Mouse (Mus musculus) left cerebral cortex, postnatal 4 days (tissue): ENCODE results near the gene Ahr. TPM values are rescaled to one million over a fixed set of nuclear protein-coding genes. Genes with fewer than 3 reads are reported as not detected.

Experiments used
- DNase-seq: peaks from one replicate; pipeline ENCODE4 v3.0.0-alpha.2; 2022
- intact Hi-C: fragments of 180-260 bp; cut with DNase I; formaldehyde crosslinking; loops from one replicate; pipeline ENCODE4 v1.15.1; 2025
- total RNA-seq, 2 experiments: library from RNA; stranded (reverse); gene quantifications; 2 replicates each; pipeline ENCODE4 v1.2.3; 2021

Ahr gene
- total RNA-seq, 2 experiments from 2014 or later: 8.8 to 11.5 TPM

- intact Hi-C loops: no loop called here
- no peak for DNase-seq
Measured at GRCm38 (mm10) chr12:35504081-35504480, 30.8 kb downstream of the Ahr start.

- intact Hi-C loops: no loop called here
- DNase-seq: no peak
Measured at GRCm38 (mm10) chr12:35503586-35503985, 31.3 kb downstream of the Ahr start.

- intact Hi-C loops: no loop called here
- no peak for DNase-seq
Measured at GRCm38 (mm10) chr12:35501476-35501875, 33.4 kb downstream of the Ahr start.

- intact Hi-C loops: no loop called here
- no peak for DNase-seq
Measured at GRCm38 (mm10) chr12:35495195-35495594, 39.6 kb downstream of the Ahr start.

- intact Hi-C loops: no loop called here
- DNase-seq: no peak
Measured at GRCm38 (mm10) chr12:35480764-35481163, 54.1 kb downstream of the Ahr start.

- intact Hi-C loops: no loop called here
- no peak for DNase-seq
Measured at GRCm38 (mm10) chr12:35478906-35479305, 55.9 kb downstream of the Ahr start.

- intact Hi-C loops: no loop called here
- no peak for DNase-seq
Measured at GRCm38 (mm10) chr12:35463457-35463856, 71.4 kb downstream of the Ahr start.

- DNase-seq: no peak
- intact Hi-C loops: no loop called here
Measured at GRCm38 (mm10) chr12:35462667-35463066, 72.2 kb downstream of the Ahr start.

- intact Hi-C loops: no loop called here
- no peak for DNase-seq
Measured at GRCm38 (mm10) chr12:35459662-35460061, 75.2 kb downstream of the Ahr start.
